Mouse (Mus musculus) embryonic facial prominence, embryonic 11.5 days (tissue): Measurements from ENCODE around the gene Gm49358. TPM values are rescaled to one million over a fixed set of nuclear protein-coding genes. Genes with fewer than 3 reads are reported as not detected.

Experiments used
- ATAC-seq: fragments of 200-750 bp; cut with Nextera tagmentation; replicated peaks from 2 replicates; pipeline ENCODE4 v1.8.0; 2017; ENCODE audit warnings: low read depth; ENCODE audit not compliant: insufficient number of reproducible peaks, low FRiP score, low TSS enrichment
- DNase-seq: peaks from one replicate; pipeline ENCODE4 v3.0.0-alpha.2; 2015; ENCODE audit warnings: low spot score
- H3K27ac ChIP-seq: fragments of 300-500 bp; sonication (generic); replicated peaks from 2 replicates; pipeline ENCODE4 v1.5.1; 2014; ENCODE audit warnings: mild to moderate bottlenecking, low read depth, low read length, control low read depth
- H3K27me3 ChIP-seq: fragments of 300-500 bp; sonication (generic); 2 replicates; pipeline ENCODE4 v1.6.1; 2014; ENCODE audit warnings: mild to moderate bottlenecking, low read length, moderate library complexity, mixed read lengths; ENCODE audit not compliant: control insufficient read depth, insufficient read depth
- H3K36me3 ChIP-seq: fragments of 300-500 bp; sonication (generic); replicated peaks from 2 replicates; pipeline ENCODE4 v1.6.1; 2014; ENCODE audit warnings: low read depth, mild to moderate bottlenecking, low read length, moderate library complexity, mixed read lengths; ENCODE audit not compliant: control insufficient read depth, insufficient read depth
- H3K4me1 ChIP-seq: fragments of 300-500 bp; sonication (generic); 2 replicates; pipeline ENCODE4 v1.6.1; 2014; ENCODE audit warnings: low read length, mixed read lengths; ENCODE audit not compliant: control insufficient read depth, insufficient read depth
- H3K4me2 ChIP-seq: fragments of 300-500 bp; sonication (generic); 2 replicates; pipeline ENCODE4 v1.6.1; 2014; ENCODE audit warnings: low read depth, mild to moderate bottlenecking, control low read depth, low read length, moderate library complexity
- H3K4me3 ChIP-seq: fragments of 300-500 bp; sonication (generic); 2 replicates; pipeline ENCODE4 v1.5.1; 2014; ENCODE audit warnings: low read depth, low read length, control low read depth
- H3K9ac ChIP-seq: fragments of 300-500 bp; sonication (generic); replicated peaks from 2 replicates; pipeline ENCODE4 v1.6.1; 2014; ENCODE audit warnings: mild to moderate bottlenecking, control low read depth, low read length
- H3K9me3 ChIP-seq: fragments of 300-500 bp; sonication (generic); replicated peaks from 2 replicates; pipeline ENCODE4 v1.6.1; 2016; ENCODE audit warnings: mild to moderate bottlenecking, low read length, inconsistent platforms, mixed read lengths; ENCODE audit not compliant: control insufficient read depth
- WGBS: fragments of 180-500 bp; shearing (Covaris S2); extraction: QIAGEN DNeasy Blood & Tissue Kit; methylation state at CpG from one replicate; pipeline ENCODE4 v1.1.7; 2014; 5-methylcytosine and 5-hydroxymethylcytosine counted together
- polyA plus RNA-seq: library from polyadenylated mRNA; unstranded; fragments of >200 nt; fragmentation: Nextera tagmentation; extraction: Ambion mirVana; gene quantifications from 2 replicates; pipeline ENCODE4 v1.2.1, GENCODE M21; 2014

Gm49358 gene
- polyA plus RNA-seq, 1 experiment from 2014 or later, result 0.31 TPM

DNA sequence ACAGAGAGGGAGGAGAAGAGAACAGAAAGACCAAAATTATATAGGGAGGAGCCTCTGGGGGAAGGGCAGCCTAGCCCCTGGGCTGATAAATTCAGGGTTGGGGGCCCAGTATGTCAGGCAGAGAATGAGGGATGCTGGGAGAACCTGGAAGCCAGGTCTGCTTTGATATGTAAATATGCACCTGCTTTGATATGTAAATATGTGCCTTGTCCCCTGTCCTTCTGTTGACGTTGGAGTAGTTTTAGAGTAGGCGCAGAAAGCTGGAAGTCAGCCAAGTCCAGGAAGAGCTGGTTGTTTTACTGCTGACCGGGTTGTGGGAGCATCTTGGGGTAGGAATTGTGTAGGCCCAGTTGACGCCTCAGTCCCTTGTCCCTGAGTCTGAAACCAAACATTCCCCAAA lies 6.0 kb downstream of the Gm49358 start:
- no peak for ATAC-seq
- H3K9ac ChIP-seq, result no peak overlapping the region
- H3K4me3 ChIP-seq, result no peak overlapping the region
- H3K9me3 ChIP-seq, result no peaks in the 10 kb centered on the region
- H3K27me3 ChIP-seq, result no peaks in the 10 kb centered on the region
- DNase-seq, result no peak
- no peaks in the 10 kb centered on the region for H3K36me3 ChIP-seq
- H3K4me1 ChIP-seq, result no peaks in the 10 kb centered on the region
- H3K27ac ChIP-seq, result no peak overlapping the region
- H3K4me2 ChIP-seq, result no peak overlapping the region
- 51% methylated on average over 4 of the region's 4 CpGs for WGBS

DNA sequence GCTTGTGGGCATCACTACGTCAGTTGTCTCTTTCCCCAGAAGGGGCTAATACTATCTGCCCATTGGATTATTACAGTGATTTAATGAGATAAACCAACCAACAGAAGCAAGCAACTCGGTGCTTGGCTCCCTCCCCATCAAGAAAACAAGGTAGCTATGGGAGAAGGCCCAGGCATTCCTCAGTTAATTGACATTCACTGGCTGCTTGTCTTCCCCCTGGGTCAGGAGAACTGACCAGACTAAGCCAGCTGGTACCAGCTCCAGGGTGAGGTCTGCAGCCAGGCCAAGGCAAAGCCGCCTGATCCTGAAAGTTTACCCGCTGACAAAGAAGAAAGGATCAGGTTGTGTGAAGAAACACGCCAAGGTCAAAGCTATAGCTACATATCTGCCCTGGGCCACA lies 7.9 kb downstream of the Gm49358 start:
- no peak overlapping the region for H3K4me3 ChIP-seq
- no peaks in the 10 kb centered on the region for H3K9me3 ChIP-seq
- DNase-seq (no peak), ATAC-seq (no peak)
- no peaks in the 10 kb centered on the region for H3K4me1 ChIP-seq
- no peak overlapping the region for H3K9ac ChIP-seq
- WGBS, result 80% methylated on average over 5 of the region's 5 CpGs
- H3K36me3 ChIP-seq, result no peaks in the 10 kb centered on the region
- H3K27ac ChIP-seq, result no peak overlapping the region
- H3K4me2 ChIP-seq, result no peak overlapping the region
- no peaks in the 10 kb centered on the region for H3K27me3 ChIP-seq

DNA sequence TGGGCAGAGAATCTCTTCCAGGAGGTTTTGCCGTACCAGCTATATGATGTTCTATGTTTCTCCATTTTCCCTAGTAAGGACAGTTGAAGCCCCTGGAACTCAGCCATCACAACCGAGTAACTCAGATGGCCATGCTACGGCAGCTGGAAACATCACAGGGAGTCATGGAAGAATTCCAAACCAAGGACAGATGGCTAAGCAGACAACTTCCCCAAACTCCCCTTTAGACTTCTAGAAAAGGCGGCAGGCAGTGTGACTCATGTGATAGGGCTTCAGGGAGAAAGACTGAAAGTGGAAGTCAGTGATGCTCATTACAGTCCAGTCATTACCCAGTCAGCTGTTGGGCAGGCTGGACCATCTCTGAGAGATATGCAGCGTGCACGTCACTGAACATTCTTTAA lies 8.5 kb downstream of the Gm49358 start:
- Histone ChIP-seq H3K27ac (no peak overlapping the region), H3K27me3 (no peaks in the 10 kb centered on the region), H3K9ac (no peak overlapping the region), H3K4me1 (no peaks in the 10 kb centered on the region), H3K36me3 (no peaks in the 10 kb centered on the region), H3K9me3 (no peaks in the 10 kb centered on the region), H3K4me3 (no peak overlapping the region), H3K4me2 (no peak overlapping the region)
- 80% methylated on average over 6 of the region's 6 CpGs for WGBS
- DNase-seq (no peak), ATAC-seq (no peak)

DNA sequence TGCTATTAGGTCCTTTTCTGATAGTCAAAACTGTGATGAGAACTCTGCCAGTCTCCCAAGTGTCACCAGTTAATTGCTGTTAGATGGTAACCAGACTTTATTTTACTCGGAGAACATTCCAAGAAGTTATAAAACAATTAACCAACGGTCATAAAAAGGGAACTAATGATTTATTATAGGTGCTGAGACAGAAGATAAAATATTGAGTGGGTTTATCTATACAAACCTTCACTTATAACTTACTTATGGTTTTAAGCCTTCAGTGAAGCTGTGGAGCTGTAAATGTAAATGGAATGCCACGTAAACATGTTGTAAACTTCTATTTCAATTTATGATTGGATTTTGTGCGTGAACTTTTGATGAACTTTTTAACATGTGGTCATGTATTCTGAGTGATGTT lies 9.6 kb downstream of the Gm49358 start:
- H3K9me3 ChIP-seq, result no peaks in the 10 kb centered on the region
- WGBS, result 71% methylated on average over 4 of the region's 4 CpGs
- no peaks in the 10 kb centered on the region for H3K27me3 ChIP-seq
- no peak overlapping the region for H3K4me2 ChIP-seq
- no peaks in the 10 kb centered on the region for H3K36me3 ChIP-seq
- no peak overlapping the region for H3K4me3 ChIP-seq
- ATAC-seq (no peak), DNase-seq (no peak)
- no peak overlapping the region for H3K9ac ChIP-seq
- no peaks in the 10 kb centered on the region for H3K4me1 ChIP-seq
- no peak overlapping the region for H3K27ac ChIP-seq

DNA sequence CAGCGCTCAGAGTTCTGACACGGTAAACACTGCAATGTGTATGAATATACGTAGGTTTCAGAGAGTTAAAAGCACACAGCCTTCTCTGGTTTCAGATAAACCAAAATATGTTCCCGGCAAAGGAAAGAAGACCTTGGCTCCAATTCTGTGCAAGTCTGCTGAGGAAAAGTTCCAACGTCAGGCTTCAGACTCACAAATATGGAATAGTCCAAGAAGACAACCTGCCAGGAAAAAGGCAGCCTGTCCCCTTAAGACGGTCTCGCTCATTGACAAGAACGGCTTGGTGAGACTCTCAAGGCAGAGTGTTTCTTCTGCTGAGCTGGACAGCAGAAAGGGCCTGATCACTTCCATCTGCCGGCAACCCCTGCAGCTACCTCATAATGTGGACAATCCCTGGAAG lies 12.5 kb downstream of the Gm49358 start:
- no peaks in the 10 kb centered on the region for H3K27me3 ChIP-seq
- WGBS, result 62% methylated on average over 9 of the region's 9 CpGs

DNA sequence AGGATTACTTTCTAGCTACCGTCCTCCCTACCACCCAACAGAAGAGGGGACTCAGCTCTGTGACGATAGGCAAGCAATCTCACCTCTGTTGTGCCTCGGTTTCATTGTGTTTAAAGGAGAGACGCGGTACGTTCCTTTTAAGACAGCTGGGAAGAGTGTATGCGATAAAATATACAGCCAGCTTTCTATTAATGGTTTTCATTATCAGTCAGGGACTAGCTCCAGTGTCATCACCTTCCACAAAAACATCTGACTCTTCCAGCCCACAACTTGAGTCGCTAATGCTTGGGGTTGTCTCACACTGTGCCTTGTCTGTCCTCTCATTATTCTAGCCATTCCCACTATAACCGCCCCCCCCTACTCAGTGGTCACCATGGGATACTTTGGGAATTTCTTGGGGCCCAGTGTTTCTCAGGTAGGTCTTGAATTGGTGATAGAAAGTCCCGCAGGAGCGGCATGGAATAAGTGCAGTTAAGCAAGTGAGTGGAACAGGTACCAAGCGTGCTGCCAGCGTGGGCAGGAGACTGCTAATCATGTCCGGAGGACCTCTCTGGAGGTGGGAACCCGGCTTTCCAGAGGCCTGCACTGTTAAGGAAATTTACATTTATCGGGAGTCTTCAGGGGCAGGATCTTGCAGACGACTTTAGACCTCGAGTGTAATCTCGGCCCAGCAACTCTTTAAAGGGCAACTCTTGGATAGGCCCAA lies 14.0 kb downstream of the Gm49358 start:
- H3K4me1 ChIP-seq, result no peaks in the 10 kb centered on the region
- no peaks in the 10 kb centered on the region for H3K9me3 ChIP-seq
- peak overlapping the region; percentile 61 for H3K4me3 ChIP-seq
- H3K27ac ChIP-seq, result no peak overlapping the region
- DNase-seq (no peak), ATAC-seq (no peak)
- H3K36me3 ChIP-seq, result no peaks in the 10 kb centered on the region
- peak overlapping the region; percentile 53 for H3K9ac ChIP-seq
- 41% methylated on average over 19 of the region's 19 CpGs for WGBS
- no peaks in the 10 kb centered on the region for H3K27me3 ChIP-seq
- peak overlapping the region; percentile 99 for H3K4me2 ChIP-seq

More for the DNA sequence above, 12.5 kb downstream of the Gm49358 start:
- DNase-seq, result no peak
- Histone ChIP-seq H3K4me2 (no peak overlapping the region), H3K27ac (no peak overlapping the region), H3K9me3 (no peaks in the 10 kb centered on the region), H3K36me3 (no peaks in the 10 kb centered on the region), H3K9ac (no peak overlapping the region), H3K4me3 (no peak overlapping the region), H3K4me1 (no peaks in the 10 kb centered on the region)
- ATAC-seq, result no peak

DNA sequence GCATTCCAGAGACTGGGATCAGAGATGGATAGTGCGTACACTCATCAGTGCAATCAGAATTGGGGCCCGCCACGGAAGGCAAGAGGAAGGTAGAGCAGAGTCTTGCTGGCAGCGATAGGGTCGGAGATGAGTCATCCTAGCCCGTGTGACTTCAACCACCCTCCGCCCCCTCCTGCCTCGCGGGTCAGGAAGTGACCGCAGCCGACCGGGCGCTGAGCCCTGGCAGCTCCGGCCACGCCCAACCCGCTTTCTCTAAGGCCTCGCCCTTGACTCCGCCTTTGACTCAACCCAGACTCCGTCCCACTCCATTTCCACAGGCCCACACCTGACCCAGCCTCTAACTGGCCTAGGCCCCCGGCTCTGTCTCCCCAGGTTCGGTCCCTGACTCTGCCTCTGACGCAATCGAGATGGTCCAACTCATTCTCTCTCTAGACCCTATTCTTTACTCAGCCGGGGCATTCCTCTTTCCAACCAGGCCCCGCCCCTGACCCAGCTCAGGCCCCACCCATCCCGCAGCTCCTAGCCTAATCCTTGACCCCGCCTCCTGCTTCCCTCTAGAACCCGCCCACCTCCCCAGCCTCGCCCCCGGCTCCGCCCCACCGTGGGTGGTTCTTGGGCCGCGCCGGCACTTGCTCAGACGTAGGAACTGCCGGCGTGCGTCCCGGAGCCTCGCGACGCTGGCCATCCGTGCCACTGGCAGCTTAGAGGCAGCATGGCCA lies 14.8 kb downstream of the Gm49358 start, which contains the start of gene Nt5dc3:
Nt5dc3 (plus strand) TSS at position 608 of the 719 bp plus-strand sequence.
- H3K4me1 ChIP-seq, result no peaks in the 10 kb centered on the region
- peak within 1 kb of the TSS; percentile 99 for H3K4me2 ChIP-seq
- peak within 1 kb of the TSS; percentile 67 for H3K9ac ChIP-seq
- peak; percentile 93 for ATAC-seq
- H3K36me3 ChIP-seq, result no peaks in the 10 kb centered on the region
- H3K4me3 ChIP-seq, result peak within 1 kb of the TSS; percentile 61
- DNase-seq, result peak; percentile 96
- WGBS, result 1% methylated on average over 32 of the region's 44 CpGs
- H3K27ac ChIP-seq, result no peak within 1 kb of the TSS
- H3K27me3 ChIP-seq, result no peaks in the 10 kb centered on the region
- no peaks in the 10 kb centered on the region for H3K9me3 ChIP-seq

DNA sequence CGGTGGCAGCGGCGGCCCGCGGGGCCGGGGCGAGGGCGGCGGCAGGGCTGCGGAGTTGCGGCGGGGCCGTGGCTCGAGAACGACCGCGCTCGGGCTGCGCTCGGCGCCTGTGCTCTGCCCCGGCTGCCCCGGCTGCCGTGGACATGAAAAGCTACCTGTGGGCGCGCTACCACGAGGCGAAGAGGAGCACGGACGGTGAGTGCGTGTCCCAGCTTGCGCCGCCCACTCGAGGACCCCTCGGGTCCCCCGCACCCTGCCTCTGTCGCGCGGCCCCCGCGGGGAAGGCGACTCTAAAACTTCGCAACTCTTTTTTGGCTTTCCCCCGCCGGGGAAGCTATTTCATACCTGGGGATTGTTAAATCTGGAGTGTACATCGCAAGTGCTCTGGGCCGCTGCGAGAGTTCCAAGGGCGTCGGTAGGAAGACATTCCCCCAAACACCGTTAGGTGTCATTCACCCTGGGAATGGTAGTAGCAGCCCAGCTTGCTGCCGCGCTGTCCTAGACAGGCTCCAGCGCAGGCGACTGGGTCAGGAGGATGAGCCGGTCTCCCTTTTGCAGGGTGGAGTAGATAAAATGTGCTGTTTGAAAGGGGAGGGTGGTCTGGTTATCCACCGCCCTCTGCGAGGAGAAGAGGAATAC lies 15.5 kb downstream of the Gm49358 start:
- WGBS, result under 1% methylated on average over 58 of the region's 58 CpGs
- peak overlapping the region; percentile 67 for H3K9ac ChIP-seq
- no peaks in the 10 kb centered on the region for H3K9me3 ChIP-seq
- H3K27ac ChIP-seq, result no peak overlapping the region
- H3K27me3 ChIP-seq, result no peaks in the 10 kb centered on the region
- H3K36me3 ChIP-seq, result no peaks in the 10 kb centered on the region
- peak; percentile 65 for ATAC-seq
- peak overlapping the region; percentile 61 for H3K4me3 ChIP-seq
- peak; percentile 40 for DNase-seq
- H3K4me2 ChIP-seq, result peak overlapping the region; percentile 99
- H3K4me1 ChIP-seq, result no peaks in the 10 kb centered on the region
